Mouse (Mus musculus): ENCODE data around the gene Zdhhc17. TPM values are rescaled to one million over a fixed set of nuclear protein-coding genes. Genes with fewer than 3 reads are reported as not detected.
A peak's percentile ranks its signal among the peaks of the same experiment; 100 is the strongest.

The Zdhhc17 gene
- total RNA-seq, 2 experiments from 2014 or later = 77.7 to 87.0 TPM

DNA sequence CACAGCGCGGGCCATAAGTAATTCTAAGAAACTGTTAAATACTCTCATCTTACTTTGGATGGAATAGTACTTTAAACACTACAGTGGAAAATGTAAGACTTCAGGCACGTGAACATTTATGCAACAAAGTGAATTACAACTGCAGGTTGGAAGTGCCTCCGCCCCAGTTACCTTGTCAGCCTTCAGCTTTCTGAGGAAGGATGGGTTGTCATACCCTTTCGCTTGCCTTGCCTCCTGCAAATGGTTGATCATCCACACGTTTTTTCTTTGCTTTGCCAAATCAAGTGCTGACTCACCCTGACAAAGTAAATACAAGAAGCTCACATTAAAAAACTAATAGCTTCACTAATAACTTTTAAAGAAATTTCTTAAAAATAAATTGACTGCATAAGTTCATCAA is 49.1 kb downstream of the Zdhhc17 start:
- intact Hi-C loops (cut with DNase I) = no loop called here
- DNase-seq = no peak

DNA sequence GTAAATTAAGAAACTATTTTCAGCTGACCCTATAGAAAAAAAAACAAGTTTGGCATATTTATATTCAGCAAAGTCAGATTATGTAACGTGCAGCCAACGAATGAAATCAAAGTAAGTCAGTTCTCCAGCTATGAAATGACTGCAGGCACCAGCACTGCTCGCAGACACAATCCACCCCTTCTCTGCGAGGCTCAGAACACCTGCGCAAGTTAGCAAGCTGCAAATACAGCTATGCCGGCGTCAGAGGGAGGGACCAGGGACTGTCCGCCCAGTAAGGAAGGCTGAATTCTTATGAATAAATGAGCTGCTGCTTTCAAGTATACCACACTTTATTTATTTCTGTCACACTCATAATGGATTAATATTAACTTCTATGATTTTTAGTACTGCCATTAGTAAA is 50.2 kb downstream of the Zdhhc17 start:
- intact Hi-C loops (cut with DNase I) = no loop called here
- DNase-seq = no peak

DNA sequence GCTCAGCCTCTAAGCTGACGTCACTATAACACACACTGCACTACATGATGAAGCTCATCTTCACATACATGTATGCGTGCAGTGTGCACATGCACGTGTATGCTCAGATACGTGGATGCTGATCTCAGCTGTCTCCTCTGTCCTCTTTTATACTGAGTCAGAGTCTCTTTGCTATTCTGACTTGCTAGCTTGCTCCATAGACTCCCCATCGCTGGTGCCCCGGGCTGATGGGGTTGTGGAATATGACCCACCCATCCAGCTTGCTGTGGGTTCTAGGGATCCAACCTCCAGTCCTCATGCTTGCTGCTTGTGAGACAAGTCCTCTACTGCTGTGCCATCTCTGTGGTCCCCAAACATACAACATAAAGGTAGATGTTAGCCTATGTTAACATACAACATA is 51.1 kb downstream of the Zdhhc17 start:
- intact Hi-C loops (cut with DNase I) = no loop called here
- no peak for DNase-seq

DNA sequence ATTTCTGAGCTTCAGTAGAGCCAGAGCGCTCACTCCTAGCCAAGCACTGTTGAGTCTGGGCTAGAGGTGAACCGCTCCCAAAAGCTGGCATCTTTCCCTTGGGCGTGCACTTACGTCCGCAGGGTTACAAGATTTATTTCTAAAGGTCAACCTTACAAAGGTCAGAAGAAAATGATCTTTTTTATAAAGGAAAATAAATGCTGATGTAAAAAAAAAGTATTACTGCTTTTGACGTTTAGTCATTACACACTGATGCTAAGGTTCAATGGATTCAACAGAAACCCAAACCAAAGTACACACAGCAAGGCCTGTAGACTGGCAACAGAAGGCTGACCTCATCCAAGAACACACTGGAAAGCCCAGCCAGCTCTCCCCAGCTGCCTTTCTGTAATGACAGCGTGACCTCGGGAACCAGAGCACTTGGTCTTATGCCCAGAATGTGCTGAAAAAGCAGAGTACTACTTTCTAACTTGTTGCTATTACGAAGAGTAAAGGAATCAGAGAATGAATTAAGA is 56.9 kb downstream of the Zdhhc17 start:
- DNase-seq = peak; percentile 55
- intact Hi-C loops (cut with DNase I) = no loop called here

DNA sequence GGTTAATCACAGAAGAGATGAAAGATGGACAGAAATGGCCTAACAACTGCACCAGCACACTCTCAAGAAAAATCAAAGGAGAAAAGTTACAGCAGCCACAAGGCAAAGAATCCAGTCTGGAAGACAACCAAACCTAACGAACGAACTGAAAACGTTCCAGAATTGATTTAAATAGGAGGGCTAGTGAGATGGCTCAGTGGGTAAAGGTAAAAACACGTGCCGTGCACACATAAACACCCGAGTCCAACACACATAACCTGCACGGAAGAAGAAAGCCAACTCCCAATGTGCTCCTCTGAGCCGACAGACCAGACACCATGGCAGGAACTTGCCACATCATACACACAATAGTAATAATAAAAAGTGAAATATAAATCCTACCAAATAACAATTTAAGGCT is 57.7 kb downstream of the Zdhhc17 start:
- intact Hi-C loops (cut with DNase I) = no loop called here

DNA sequence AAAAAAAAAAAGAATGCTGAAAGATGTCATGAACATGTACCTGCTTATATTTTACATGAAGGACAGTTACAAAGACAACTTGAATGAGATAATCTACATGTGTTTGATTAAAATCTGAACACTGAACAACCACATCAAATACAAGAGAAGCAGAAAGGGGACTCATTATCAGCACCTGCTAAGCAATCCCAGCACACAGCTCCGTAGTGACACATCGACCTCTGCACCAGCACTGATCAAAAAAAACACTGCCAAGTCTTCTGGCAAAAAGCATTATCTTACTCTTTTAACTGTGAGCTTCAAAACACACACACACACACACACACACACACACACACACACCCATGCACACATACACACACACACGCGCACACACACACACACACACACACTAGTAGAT is 58.2 kb downstream of the Zdhhc17 start:
- no peak for DNase-seq
- intact Hi-C loops (cut with DNase I) = no loop called here

More for the DNA sequence above, 57.7 kb downstream of the Zdhhc17 start:
- DNase-seq = no peak

DNA sequence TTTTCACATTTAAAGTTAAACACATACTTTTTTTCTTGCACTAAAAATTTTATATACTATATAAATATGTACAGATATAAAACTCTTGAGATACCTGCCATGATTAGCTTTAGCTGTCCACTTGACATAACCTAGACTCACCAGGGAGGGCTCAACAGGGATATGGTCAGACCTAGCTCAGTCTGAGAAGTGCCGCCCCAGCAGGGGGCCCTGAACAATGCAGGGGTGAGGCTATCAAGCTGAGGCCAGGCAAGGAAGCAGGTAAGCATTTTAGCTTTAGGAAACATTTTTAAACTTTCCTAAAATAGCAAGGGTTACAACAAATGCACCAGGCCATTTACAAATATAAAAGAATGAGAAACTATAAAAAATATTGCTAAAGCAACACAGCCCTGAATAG is 58.8 kb downstream of the Zdhhc17 start:
- intact Hi-C loops (cut with DNase I) = no loop called here
- DNase-seq = no peak

DNA sequence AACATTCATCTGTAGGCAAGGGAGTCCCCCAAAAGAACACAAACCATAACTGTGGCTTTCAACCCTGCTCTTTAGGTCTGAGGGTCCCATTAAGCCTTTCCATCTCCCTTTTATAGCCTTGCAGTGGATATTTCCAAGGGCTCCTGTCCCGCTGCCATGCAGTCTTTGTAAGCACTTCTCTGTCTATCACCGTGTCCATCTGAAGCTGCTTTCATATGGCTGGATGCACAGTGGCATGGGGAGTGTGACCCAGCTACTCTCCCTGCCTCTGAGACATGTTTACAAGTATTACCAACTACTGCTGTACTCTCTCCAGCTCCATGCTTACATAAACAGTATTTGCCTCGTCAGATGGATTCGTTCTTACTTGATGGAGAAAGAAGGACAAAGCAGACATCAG is 62.4 kb downstream of the Zdhhc17 start:
- intact Hi-C loops (cut with DNase I) = no loop called here
- no peak for DNase-seq

DNA sequence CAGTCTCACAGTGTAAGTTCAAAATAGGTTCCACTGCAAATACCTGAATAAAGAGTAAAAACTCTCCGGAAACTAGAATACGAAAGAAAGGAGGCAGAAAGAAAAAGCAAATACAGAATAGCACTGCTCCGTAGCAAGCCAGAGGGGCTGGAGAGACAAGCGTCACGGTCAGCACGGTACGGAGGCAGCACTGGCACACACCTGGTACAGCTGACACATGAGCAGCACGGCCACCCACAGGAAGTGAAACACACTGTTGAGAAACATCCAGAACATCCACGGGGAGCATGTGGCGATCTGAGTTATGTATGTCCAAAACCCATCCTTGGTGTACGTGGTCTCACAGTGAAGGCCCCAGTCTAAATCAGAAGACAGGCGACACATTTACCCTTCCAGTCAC is 64.0 kb downstream of the Zdhhc17 start:
- DNase-seq = no peak
- intact Hi-C loops (cut with DNase I) = no loop called here

DNA sequence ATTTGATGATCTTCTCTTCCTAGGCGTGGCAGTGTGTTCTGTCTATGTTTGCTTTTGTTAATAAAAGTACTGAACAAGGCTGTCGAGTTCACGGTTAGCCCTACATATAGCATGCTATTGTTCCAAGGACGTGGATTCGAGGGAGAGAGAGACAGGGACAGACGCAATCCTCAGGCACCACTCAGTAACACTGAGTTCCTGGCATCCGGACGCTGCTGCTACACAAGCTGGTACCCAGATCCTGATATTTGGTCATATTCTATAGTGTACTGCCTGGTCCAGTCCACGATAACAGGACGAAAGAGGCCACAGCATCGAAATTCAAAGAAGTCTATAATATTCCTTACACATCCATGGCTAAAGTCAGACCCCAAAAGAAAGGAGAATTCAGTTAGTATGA is 65.8 kb downstream of the Zdhhc17 start:
- DNase-seq = no peak
- intact Hi-C loops (cut with DNase I) = no loop called here

DNA sequence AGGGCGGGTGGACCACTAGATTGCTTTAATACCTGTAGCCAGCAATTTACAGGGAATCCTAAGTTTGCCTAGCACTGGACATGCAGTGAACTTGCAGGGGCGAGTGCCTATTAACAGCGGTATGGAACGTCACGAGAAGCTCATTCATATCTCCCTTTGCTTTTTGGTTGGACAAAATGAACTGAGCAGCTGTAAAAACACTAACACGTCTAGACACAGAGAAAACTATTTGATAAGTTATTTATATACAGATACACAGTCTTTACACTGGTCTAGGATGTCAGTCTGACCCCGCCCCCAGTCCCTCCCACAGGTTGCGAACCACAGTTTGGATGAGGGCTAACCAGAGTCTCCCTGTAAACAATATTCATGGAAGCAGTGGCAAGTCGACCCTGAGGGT is 67.1 kb downstream of the Zdhhc17 start:
- DNase-seq = no peak
- intact Hi-C loops (cut with DNase I) = no loop called here

DNA sequence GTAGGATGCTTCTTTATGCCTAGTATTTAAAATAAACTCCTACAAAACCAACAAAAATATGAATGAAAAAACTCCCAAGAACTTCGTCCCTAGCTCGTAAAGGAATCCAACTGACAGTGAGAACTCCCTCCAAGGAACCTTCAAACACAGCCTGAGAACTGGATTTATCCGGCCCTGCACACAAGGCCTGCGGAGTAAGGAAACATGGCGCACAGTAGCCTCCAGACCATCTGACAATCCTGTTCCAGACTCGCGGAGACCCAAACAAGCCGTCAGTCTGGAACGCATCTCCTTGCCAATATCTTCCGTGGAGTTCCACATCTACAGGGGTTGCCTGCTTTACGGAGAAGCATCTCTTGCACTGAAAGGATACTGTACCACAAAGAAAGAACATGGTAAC is 68.0 kb downstream of the Zdhhc17 start:
- DNase-seq = no peak
- intact Hi-C loops (cut with DNase I) = no loop called here

DNA sequence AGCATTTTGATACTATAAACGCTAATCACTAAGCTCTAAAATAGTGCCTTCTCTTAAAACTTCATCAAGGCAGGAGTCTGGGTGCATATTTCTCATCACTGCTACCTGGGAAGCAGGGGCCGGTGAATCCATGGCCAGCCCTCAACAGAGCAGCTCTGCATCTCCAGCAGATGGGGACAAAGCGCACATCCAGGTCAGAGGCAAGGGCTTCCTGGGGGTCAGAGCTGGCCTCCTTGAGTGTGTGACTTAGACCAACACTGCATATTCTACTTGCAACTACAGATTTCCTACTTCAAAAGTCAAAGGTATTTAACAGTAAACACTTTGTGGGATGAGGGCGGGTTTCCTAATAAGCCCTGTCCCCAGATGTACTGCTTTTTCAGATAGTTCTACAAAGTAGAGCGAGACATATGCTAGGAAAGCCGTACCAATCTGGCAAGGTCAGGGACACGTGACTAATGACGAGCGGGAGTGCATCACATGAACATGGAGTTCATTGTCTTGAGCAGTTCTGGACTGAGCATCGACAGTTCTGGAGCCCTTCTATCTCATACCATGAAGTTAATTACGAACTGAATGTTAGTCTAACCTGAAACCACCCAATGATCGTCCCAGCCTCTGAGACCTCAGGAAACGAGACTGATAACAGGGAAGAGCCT is 69.1 kb downstream of the Zdhhc17 start:
- no peak for DNase-seq
- intact Hi-C loops (cut with DNase I) = no loop called here

DNA sequence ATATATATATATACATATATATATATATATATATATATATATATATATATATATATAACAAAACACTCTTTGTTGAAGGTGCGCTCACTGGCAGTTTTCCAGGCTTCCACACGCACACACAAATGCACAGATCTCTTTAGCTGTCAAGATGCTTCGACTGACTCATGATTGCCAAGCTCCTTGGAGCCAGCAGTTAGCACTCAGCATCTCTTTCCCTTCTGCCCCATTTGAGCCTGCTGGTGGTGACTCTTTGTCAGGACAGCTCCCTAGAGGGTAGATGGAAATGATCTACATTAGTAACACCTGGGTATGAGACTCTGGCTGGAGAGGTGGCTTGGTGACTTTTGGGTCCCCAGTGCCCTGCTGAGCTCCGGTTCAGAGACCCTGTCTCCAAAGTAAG is 70.2 kb downstream of the Zdhhc17 start:
- intact Hi-C loops (cut with DNase I) = no loop called here
- peak; percentile 44 for DNase-seq

DNA sequence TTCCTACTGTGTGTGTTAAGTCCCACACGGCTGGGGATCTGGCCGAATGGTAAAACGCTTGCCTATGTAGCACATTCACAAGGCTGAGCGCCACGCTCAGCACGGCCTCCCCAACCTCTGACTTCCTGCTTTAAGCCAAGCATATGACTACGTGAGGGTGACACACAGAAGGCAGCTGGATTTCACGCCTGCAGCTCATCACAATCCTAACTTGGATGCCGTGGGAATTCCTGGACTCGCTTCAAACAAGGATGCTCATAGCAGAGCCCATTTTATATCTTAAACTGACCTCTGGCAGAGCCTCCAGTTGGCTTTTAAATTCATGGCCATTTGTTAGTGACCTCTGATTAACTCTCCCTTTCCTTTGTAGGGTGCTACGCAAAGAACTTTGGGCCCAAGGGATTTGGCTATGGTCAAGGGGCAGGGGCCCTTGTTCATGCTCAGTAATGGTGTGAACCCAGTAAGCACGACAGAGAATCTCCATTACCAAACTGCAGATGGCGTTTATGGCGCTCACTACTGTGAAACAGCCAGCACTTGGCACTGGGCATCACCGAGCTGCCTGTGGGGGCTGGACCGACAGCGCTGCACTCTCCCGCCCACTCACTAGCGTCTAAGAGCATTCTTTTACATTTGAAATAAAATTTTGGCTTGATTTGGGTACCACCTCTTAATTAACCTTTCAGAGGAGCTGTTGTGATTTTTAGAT is 70.9 kb downstream of the Zdhhc17 start:
- DNase-seq = peak; percentile 78
- intact Hi-C loops (cut with DNase I) = no loop called here

DNA sequence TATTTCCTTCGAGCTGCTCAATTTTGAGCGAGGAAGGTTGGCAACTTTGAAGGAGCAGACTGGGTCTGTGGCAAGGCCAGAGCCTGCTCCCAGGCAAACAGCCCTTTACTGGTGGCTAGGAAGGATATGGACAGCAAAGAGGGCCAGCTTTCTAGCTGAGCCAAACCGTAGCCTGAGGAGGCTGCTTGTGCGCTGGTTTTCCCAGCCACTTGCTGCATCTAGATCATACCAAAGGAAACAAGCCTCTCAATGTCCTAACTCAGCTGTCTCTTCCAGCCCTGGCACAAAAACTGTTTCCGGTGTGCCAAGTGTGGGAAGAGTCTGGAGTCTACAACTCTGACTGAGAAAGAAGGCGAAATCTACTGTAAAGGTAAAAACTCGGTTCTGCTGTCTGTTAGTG is 71.6 kb downstream of the Zdhhc17 start:
- no peak for DNase-seq
- intact Hi-C loops (cut with DNase I) = no loop called here

DNA sequence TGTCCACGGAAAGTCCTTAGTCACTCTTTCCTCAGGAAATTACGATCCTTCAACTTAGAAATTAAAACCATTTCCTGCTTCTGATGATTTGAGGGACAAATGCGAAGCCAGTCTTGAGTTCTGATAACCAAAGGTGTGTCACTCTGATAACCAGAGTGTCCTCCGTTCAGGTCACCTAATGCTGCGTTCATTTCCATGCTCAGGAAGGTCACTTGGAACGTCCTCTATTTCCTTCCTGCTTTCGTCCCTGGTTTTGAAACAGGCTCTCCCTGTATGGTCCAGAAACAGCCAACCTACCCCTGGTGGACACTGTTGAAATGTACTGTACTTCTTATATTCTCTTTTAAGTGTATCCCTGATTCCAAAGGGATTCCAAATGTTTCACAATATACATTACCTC is 74.3 kb downstream of the Zdhhc17 start:
- DNase-seq = no peak
- intact Hi-C loops (cut with DNase I) = no loop called here

DNA sequence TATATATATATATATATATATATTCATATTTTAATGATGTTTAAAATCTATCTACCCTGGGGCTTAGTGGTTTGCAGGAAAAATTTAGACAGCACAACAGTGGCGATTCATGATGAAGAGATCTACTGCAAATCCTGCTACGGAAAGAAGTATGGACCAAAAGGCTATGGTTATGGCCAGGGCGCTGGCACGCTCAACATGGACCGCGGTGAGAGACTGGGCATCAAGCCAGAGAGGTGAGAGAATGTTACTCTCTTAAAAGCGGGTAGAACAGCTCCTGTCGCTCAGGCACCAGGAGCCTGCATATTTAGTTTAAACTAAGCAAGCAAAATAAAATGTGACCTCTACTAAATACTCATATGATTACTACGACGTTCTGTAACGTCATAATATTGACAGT is 74.9 kb downstream of the Zdhhc17 start:
- DNase-seq = no peak
- intact Hi-C loops (cut with DNase I) = no loop called here

DNA sequence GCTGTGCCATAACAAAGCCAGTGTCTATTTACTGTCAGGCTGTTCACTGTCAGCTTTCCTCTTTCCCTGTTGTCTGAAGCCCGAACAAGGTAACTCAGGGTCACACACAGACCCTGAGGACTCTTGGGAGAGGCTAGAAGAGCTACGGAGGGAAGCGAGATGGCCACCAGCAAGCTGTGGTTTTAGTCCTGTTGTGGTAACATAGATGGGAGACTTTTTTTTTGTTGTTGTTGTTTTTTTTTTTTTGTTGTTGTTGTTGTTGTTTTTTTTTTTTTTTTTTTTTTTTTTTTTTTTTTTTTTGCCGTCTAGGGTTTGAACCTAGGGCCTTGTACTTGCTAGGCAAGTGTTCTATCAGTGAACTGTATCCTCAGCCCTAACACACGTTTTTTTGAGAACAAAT is 76.4 kb downstream of the Zdhhc17 start:
- intact Hi-C loops (cut with DNase I) = no loop called here
- DNase-seq = no peak

DNA sequence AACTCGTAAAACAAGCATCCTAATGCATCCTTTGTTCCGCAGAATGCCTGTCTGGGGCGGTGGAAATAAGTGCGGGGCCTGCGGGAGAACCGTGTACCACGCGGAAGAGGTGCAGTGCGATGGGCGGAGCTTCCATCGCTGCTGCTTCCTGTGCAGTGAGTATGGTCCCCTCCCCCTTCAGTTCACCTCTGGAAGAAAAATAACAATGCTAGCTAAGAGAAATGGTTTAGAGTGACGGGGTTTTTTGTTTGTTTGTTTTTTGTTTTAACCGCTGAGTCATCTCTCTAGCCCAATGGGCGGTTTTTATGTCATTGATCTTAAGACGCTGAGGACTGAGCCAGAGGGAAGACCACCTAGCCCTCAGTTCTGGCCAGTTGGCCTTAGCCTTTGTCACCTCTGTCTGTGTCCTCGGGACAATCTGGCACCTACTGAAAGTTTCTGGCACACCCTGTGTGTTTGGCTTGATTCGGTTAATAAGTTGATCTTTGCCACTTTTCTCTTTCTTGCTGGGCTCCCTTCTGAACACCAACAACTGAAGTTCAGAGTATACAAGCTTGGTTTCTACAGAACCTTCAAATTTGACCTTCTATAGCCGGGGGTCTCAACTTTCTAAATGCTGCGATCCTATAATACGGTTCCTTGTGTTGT is 77.9 kb downstream of the Zdhhc17 start:
- intact Hi-C loops (cut with DNase I) = no loop called here
- no peak for DNase-seq

DNA sequence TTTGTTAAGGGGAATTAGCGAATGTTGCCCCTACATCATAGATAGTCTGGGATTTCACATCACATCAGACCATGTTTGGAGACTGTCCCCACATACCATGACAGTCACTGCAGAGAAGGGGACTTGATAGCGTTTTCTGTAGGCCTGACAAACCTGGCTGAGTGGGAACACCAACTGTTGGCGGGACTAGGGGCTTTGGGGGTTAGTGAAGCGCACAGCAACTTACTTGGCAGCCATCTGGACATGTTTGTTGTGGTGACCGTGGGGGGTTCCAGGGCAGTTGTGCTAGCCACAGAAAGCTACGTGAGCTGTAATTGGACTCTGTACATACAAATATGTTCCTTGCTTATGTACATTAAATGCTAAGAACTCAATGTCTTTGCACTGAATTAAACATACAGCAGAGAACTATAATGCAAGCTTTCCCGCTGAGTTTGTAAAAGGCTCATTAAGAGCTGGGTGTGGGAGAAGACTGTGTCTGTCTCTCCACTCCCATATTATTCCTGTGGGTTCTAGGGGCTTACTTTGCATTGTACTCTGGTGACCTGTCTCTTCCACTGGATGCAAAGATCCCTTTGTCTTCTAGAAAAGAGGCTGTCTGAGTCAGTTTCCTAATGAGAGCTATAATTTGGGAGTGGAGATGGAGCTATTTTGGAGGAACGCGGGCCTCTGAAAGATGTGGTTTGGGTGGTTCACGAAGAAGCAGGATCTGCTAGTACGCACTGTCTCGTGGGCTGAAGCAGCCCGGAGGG is 78.6 kb downstream of the Zdhhc17 start:
- intact Hi-C loops (cut with DNase I) = no loop called here
- DNase-seq = peak; percentile 79

Data from left cerebral cortex, postnatal 4 days (tissue).